Mouse (Mus musculus): Measurements from ENCODE around the gene Znfx1.

Znfx1 gene

GRCm38 (mm10) chr2:167071266-167071640, 8.4 kb upstream of the Znfx1 start:
- no peak for DNase-seq

- DNase-seq = peak; percentile 89
These were observed 7.5 kb upstream of the Znfx1 start for GRCm38 (mm10) chr2:167070341-167070740.

GRCm38 (mm10) chr2:167067575-167067974, 4.8 kb upstream of the Znfx1 start:
- no peak for DNase-seq

GRCm38 (mm10) chr2:167066528-167067516, 4.0 kb upstream of the Znfx1 start:
- no peak for DNase-seq

GRCm38 (mm10) chr2:167066031-167066430, 3.2 kb upstream of the Znfx1 start:
- DNase-seq = no peak

- peak; percentile 93 for DNase-seq
These were observed 1.9 kb upstream of the Znfx1 start for GRCm38 (mm10) chr2:167064601-167065295.

- no peak for DNase-seq
These were observed 1.2 kb upstream of the Znfx1 start for GRCm38 (mm10) chr2:167063906-167064496.

- peak; percentile 100 for DNase-seq
These were observed 311 bp downstream of the Znfx1 start for GRCm38 (mm10) chr2:167062497-167062911.

GRCm38 (mm10) chr2:167061381-167062034, 1.3 kb downstream of the Znfx1 start:
- DNase-seq = peak; percentile 95

GRCm38 (mm10) chr2:167060761-167061160, 2.1 kb downstream of the Znfx1 start:
- no peak for DNase-seq

- DNase-seq = peak; percentile 91
These were observed 2.5 kb downstream of the Znfx1 start for GRCm38 (mm10) chr2:167060360-167060759.

- DNase-seq = peak; percentile 93
These were observed 2.9 kb downstream of the Znfx1 start for GRCm38 (mm10) chr2:167059960-167060359.

GRCm38 (mm10) chr2:167059536-167059935, 3.3 kb downstream of the Znfx1 start:
- no peak for DNase-seq

GRCm38 (mm10) chr2:167058814-167059387, 3.9 kb downstream of the Znfx1 start:
- DNase-seq = no peak

- peak; percentile 94 for DNase-seq
These were observed 4.6 kb downstream of the Znfx1 start for GRCm38 (mm10) chr2:167058201-167058600.

- peak; percentile 96 for DNase-seq
These were observed 5.9 kb downstream of the Znfx1 start for GRCm38 (mm10) chr2:167056942-167057323.

- DNase-seq = peak; percentile 91
These were observed 6.4 kb downstream of the Znfx1 start for GRCm38 (mm10) chr2:167056210-167056941.

- DNase-seq = peak; percentile 99
These were observed 7.4 kb downstream of the Znfx1 start for GRCm38 (mm10) chr2:167055386-167055785.

- no peak for DNase-seq
These were observed 9.5 kb downstream of the Znfx1 start for GRCm38 (mm10) chr2:167053127-167053844.

- DNase-seq = no peak
These were observed 14.0 kb downstream of the Znfx1 start for GRCm38 (mm10) chr2:167048698-167049358.

GRCm38 (mm10) chr2:167048223-167048622, 14.6 kb downstream of the Znfx1 start:
- no peak for DNase-seq

Data from heart, adult 11 months (tissue).